Mouse (Mus musculus) heart, embryonic 12.5 days (tissue): ENCODE measurements at regions not wholly inside any gene's neighbourhood (a gene's known extent, or its start where the extent isn't known, plus 50 kb on each side); places are given as distances from the start of the nearest gene placed in this dataset.

Source experiments
- ATAC-seq: fragments of 200-750 bp; cut with Nextera tagmentation; 2 replicates; pipeline ENCODE4 v1.8.0; 2017; ENCODE audit warnings: moderate TSS enrichment, moderate library complexity; ENCODE audit not compliant: insufficient number of reproducible peaks, low FRiP score
- H3K27ac ChIP-seq: fragments of 300-500 bp; sonication (generic); 2 replicates; pipeline ENCODE4 v1.5.1; 2016; ENCODE audit warnings: mild to moderate bottlenecking, moderate library complexity; ENCODE audit not compliant: poor library complexity, severe bottlenecking
- H3K27me3 ChIP-seq: fragments of 300-500 bp; sonication (generic); replicated peaks from 2 replicates; pipeline ENCODE4 v1.6.1; 2016; ENCODE audit warnings: mild to moderate bottlenecking, moderate library complexity
- H3K36me3 ChIP-seq: fragments of 300-500 bp; sonication (generic); 2 replicates; pipeline ENCODE4 v1.6.1; 2016; ENCODE audit warnings: mild to moderate bottlenecking, moderate library complexity
- H3K4me1 ChIP-seq: fragments of 300-500 bp; sonication (generic); replicated peaks from 2 replicates; pipeline ENCODE4 v1.6.1; 2016; ENCODE audit warnings: mild to moderate bottlenecking
- H3K4me2 ChIP-seq: fragments of 300-500 bp; sonication (generic); 2 replicates; pipeline ENCODE4 v1.6.1; 2016; ENCODE audit warnings: mild to moderate bottlenecking, moderate library complexity
- H3K4me3 ChIP-seq: fragments of 300-500 bp; sonication (generic); 2 replicates; pipeline ENCODE4 v1.5.1; 2016; ENCODE audit warnings: mild to moderate bottlenecking
- H3K9ac ChIP-seq: fragments of 300-500 bp; sonication (generic); 2 replicates; pipeline ENCODE4 v1.6.1; 2016; ENCODE audit warnings: mild to moderate bottlenecking, moderate library complexity
- H3K9me3 ChIP-seq: fragments of 300-500 bp; sonication (generic); replicated peaks from 2 replicates; pipeline ENCODE4 v1.6.1; 2016; ENCODE audit warnings: mild to moderate bottlenecking, moderate library complexity
- WGBS: fragments of 180-500 bp; shearing (Covaris S2); methylation state at CpG from one replicate; pipeline ENCODE4 v1.1.7; 2016; 5-methylcytosine and 5-hydroxymethylcytosine counted together

DNA sequence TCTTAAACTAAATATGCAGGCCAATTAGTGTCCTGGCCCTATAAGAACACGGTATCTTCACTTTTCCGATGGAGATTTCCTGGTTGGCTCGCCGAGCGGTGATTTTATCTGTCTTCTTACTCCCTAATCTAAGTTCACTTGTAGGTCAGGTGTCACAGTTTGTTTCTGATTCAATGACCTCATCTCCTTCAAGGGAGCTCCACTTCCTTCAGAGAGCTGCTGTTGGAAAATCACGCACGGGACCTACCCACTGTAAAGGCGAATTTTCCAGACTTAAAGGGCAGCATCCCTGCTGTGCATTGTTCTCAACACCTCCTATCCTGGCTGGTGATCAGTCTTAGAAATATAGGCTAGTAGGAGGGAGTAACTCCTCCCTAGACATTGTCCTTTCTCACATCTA, 480.0 kb downstream of the Klf5 start:
- 19% methylated on average over 8 of the region's 8 CpGs for WGBS

DNA sequence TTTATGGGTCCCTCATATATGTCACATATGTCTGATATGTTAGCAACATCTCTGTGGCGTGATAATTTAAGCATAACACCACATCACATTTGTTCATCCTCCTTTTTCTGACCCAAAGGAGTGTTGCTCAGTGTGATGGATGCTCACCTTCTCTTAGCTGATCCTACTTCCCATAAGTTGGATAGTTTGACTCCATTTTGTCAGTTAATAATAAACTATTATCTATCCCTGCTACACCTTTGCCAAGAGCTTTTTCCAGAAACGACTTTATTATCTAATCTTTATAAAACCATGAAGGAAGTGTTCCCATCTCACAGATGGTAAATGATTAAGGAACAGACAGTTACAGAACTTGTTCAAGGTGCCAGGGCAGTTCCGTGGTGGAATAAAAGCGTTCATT, 480.5 kb downstream of the Klf5 start:
- Histone ChIP-seq H3K27ac (no peak overlapping the region), H3K9me3 (no peaks in the 10 kb centered on the region), H3K4me2 (no peak overlapping the region), H3K27me3 (no peaks in the 10 kb centered on the region), H3K4me3 (no peak overlapping the region), H3K4me1 (peaks cover 6% of the 10 kb centered on the region), H3K36me3 (no peaks in the 10 kb centered on the region), H3K9ac (no peak overlapping the region)
- 60% methylated on average over 4 of the region's 4 CpGs for WGBS
- ATAC-seq, result no peak

More for the DNA sequence above, 480.0 kb downstream of the Klf5 start:
- H3K9ac ChIP-seq, result no peak overlapping the region
- H3K4me1 ChIP-seq, result peaks cover 6% of the 10 kb centered on the region
- H3K4me3 ChIP-seq, result no peak overlapping the region
- no peaks in the 10 kb centered on the region for H3K9me3 ChIP-seq
- no peak overlapping the region for H3K27ac ChIP-seq
- peak; percentile 72 for ATAC-seq
- no peaks in the 10 kb centered on the region for H3K27me3 ChIP-seq
- no peak overlapping the region for H3K4me2 ChIP-seq
- no peaks in the 10 kb centered on the region for H3K36me3 ChIP-seq

DNA sequence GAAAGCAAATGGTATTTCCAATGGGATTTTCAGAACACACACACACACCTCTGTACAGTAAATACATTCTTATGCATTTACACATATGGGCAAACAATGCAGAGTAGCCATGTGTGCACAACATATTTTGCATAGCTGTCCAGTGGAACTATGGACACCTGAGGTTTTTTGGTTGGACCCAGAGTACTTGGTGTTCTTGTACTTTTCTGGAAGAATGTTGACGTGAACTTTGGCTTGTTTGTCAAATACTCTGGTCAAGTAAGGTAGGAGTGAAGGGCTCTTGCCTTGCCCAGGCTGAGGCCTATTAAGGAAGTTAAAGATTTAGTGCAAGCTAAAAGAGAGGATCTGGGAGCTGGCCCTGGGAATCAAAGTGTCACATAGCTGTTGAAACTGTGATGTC, 485.2 kb downstream of the Klf5 start:
- 75% methylated on average over 1 of the region's 1 CpGs for WGBS
- H3K9ac ChIP-seq, result no peak overlapping the region
- no peak overlapping the region for H3K4me3 ChIP-seq
- no peaks in the 10 kb centered on the region for H3K9me3 ChIP-seq
- no peaks in the 10 kb centered on the region for H3K36me3 ChIP-seq
- no peak overlapping the region for H3K27ac ChIP-seq
- no peaks in the 10 kb centered on the region for H3K4me1 ChIP-seq
- no peak for ATAC-seq
- H3K4me2 ChIP-seq, result no peak overlapping the region
- H3K27me3 ChIP-seq, result no peaks in the 10 kb centered on the region

DNA sequence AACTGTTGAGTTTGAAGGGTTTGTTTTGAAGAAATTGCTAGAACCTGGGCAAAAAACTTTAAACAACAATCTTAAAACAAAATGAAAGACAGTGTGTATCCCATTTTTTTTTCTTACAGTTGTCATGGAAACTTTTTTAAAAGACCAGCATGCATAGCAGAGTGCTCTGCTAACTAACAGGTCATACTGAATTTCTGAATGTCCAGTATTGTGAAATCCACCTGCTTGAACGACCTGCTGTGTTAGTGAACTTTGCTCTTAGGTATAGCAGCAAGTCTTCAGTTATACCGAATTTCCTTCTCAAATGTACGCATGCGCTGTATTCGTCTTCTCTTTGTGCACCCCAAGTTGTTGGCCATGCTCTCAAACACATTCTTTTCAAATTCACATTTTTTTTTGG, 486.6 kb downstream of the Klf5 start:
- no peak overlapping the region for H3K27ac ChIP-seq
- no peaks in the 10 kb centered on the region for H3K27me3 ChIP-seq
- ATAC-seq, result no peak
- WGBS, result 83% methylated on average over 5 of the region's 5 CpGs
- H3K4me2 ChIP-seq, result no peak overlapping the region
- H3K4me3 ChIP-seq, result no peak overlapping the region
- no peak overlapping the region for H3K9ac ChIP-seq
- H3K9me3 ChIP-seq, result no peaks in the 10 kb centered on the region
- no peaks in the 10 kb centered on the region for H3K4me1 ChIP-seq
- no peaks in the 10 kb centered on the region for H3K36me3 ChIP-seq

DNA sequence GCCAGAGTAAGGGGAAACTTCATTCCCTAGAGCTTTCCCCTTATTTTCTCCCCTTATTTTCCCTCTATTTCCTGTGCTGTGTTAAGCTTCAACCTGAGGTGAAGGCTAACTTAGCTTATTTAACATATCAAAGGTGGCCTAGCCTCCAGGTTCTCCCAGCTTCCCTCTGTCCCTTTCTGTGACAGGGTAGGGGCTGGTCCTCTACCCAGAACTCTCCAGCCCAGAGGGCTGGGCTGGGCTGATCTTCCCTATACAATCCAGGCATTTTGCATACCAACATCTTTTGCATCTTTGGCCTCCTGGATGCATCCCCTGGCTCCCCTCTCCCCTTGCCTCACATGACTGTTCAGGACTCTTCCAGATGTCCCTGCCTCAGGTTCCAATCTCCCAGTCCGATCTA, 487.9 kb downstream of the Klf5 start:
- no peaks in the 10 kb centered on the region for H3K36me3 ChIP-seq
- H3K27me3 ChIP-seq, result no peaks in the 10 kb centered on the region
- H3K4me2 ChIP-seq, result no peak overlapping the region
- WGBS, result 79% methylated on average over 1 of the region's 1 CpGs
- no peaks in the 10 kb centered on the region for H3K9me3 ChIP-seq
- H3K9ac ChIP-seq, result no peak overlapping the region
- no peak for ATAC-seq
- H3K4me3 ChIP-seq, result no peak overlapping the region
- H3K4me1 ChIP-seq, result no peaks in the 10 kb centered on the region
- no peak overlapping the region for H3K27ac ChIP-seq

DNA sequence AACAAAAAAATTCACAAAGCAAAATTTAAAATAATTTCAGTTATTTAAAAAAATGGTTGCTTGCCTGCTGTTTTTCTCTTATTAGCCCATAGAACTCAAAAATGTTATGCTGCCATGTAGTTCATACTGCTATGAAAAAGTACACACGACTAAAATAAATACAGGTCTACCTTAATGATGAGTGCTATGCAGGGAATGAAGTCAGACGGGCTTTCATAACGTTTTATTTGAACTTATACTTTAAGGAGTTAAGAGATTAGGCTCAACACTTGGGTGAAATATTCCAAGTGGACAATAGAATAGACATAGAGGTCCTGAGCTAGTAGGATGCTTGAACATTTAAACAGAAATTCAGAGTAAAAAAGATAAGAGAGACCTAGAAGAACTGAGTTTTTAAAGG, 489.7 kb downstream of the Klf5 start:
- Histone ChIP-seq H3K4me3 (no peak overlapping the region), H3K4me1 (no peaks in the 10 kb centered on the region), H3K27me3 (no peaks in the 10 kb centered on the region), H3K27ac (no peak overlapping the region), H3K36me3 (no peaks in the 10 kb centered on the region), H3K9ac (no peak overlapping the region), H3K9me3 (no peaks in the 10 kb centered on the region), H3K4me2 (no peak overlapping the region)
- 75% methylated on average over 3 of the region's 3 CpGs for WGBS
- ATAC-seq, result no peak

DNA sequence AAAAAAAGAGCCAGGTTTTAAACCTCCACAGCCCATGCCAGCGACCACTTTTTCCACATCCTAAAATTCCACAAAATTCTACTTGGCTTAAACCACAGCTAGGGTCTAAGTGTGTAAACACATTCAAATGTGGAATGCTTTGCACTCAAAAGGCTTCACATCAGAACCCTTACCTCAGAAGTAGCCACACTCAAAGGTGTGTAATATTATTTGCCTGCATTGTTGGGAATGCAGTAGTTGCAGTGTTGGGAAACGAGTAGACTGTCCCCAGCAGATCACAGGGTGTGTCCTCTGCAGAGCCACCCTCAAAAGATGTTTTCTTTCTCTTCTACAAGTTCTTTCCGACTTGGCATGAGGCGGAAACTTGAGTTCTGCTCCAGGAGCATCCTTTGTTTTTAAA, 488.2 kb downstream of the Klf12 start:
- H3K27me3 ChIP-seq, result no peaks in the 10 kb centered on the region
- WGBS, result 64% methylated on average over 4 of the region's 4 CpGs
- H3K4me2 ChIP-seq, result no peak overlapping the region

DNA sequence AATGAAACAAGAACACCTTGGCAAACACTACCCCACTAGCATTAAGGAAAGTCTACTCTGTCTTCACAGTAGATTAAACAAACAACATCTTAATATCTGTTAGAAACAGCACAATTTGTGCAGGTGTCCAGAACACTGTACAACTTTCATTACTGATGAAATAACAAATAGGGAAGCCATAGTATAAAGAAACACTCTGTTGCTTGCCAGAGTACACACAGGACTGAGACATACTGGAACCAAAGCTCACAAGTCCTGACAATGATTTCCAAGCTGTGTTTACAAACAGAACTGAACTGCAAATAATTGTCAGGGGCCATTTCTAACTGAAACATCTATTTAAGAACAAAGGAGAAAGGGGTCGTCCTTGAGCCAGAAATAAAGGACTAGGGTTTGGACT, 478.4 kb downstream of the Klf12 start:
- Histone ChIP-seq H3K4me1 (no peaks in the 10 kb centered on the region), H3K4me3 (no peak overlapping the region), H3K36me3 (no peaks in the 10 kb centered on the region), H3K9me3 (no peaks in the 10 kb centered on the region), H3K27me3 (no peaks in the 10 kb centered on the region), H3K9ac (no peak overlapping the region), H3K27ac (no peak overlapping the region), H3K4me2 (no peak overlapping the region)
- 86% methylated on average over 1 of the region's 1 CpGs for WGBS
- no peak for ATAC-seq

More for the DNA sequence above, 488.2 kb downstream of the Klf12 start:
- no peak overlapping the region for H3K9ac ChIP-seq
- no peaks in the 10 kb centered on the region for H3K9me3 ChIP-seq
- ATAC-seq, result no peak
- H3K36me3 ChIP-seq, result no peaks in the 10 kb centered on the region
- no peak overlapping the region for H3K4me3 ChIP-seq
- no peak overlapping the region for H3K27ac ChIP-seq
- H3K4me1 ChIP-seq, result no peaks in the 10 kb centered on the region

DNA sequence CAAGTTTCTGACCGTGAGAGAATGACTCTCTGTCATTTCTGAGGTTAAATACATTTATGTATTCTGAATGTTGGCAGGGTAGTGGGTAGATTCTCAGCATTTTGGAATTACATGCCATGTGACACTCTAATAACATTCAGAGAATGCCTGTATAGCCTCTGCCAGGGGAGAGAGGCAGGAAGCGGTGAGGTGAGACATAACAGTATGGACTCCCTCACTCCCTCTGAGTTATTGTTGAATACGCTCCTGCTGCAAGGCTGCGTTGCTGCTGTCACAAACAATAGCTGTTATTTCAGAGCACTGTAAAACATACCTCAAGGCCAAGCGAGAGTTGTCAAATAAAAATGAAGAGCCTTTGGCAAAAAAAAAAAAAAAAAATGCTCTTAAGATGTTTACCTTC, 477.9 kb downstream of the Klf12 start:
- Histone ChIP-seq H3K9ac (no peak overlapping the region), H3K4me3 (no peak overlapping the region), H3K4me2 (no peak overlapping the region), H3K9me3 (no peaks in the 10 kb centered on the region), H3K4me1 (no peaks in the 10 kb centered on the region), H3K27me3 (no peaks in the 10 kb centered on the region), H3K36me3 (no peaks in the 10 kb centered on the region), H3K27ac (no peak overlapping the region)
- ATAC-seq, result no peak
- WGBS, result 76% methylated on average over 5 of the region's 5 CpGs

DNA sequence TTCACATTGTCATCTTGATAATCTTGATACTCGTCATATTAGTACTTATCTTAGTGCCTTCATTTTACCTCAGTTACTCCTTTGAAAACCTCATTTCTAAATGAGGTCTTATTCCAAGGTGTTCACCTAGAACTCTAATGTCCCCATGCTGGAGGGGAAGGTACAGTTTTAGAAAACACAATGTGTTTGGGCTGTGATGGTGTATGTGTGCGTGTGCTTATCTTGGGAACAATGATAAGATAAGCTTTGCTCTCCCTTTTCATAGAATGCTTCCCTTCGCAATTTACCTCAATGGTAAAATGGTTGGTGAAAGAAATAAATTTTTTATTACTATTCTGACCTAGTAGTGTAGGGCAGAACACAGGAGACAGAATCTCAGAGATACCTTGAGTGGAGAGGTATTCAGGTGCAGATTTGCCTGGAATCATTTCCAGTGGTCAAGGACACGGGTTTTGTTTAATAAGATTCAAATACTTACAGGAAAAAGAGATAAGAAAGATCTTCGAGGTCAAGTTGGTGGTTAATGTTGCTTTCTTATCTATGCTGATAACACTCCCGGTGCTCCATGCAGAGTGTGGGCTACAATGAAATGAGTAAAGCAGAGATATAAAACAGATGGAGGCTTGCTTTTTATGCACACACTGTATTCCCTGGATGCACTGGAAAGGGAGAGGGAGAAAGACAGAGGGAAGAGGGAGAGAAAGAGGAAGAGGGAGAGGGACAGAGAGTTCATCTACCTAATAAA, 471.6 kb downstream of the Klf12 start:
- Histone ChIP-seq H3K4me2 (no peak overlapping the region), H3K9me3 (peaks cover 2% of the 10 kb centered on the region; the same call in 1 of the 2 replicates), H3K36me3 (no peaks in the 10 kb centered on the region), H3K4me3 (no peak overlapping the region), H3K9ac (no peak overlapping the region), H3K27me3 (no peaks in the 10 kb centered on the region), H3K4me1 (no peaks in the 10 kb centered on the region), H3K27ac (no peak overlapping the region)
- WGBS, result 30% methylated on average over 6 of the region's 6 CpGs
- ATAC-seq, result no peak
